Mouse (Mus musculus): Measurements from ENCODE around the gene Bik. TPM values are rescaled to one million over a fixed set of nuclear protein-coding genes. Genes with fewer than 3 reads are reported as not detected.
A peak's percentile ranks its signal among the peaks of the same experiment; 100 is the strongest.

Gene Bik
- total and polyA plus RNA-seq, 3 experiments: 7.6 to 10.2 TPM; not detected in 1

DNA sequence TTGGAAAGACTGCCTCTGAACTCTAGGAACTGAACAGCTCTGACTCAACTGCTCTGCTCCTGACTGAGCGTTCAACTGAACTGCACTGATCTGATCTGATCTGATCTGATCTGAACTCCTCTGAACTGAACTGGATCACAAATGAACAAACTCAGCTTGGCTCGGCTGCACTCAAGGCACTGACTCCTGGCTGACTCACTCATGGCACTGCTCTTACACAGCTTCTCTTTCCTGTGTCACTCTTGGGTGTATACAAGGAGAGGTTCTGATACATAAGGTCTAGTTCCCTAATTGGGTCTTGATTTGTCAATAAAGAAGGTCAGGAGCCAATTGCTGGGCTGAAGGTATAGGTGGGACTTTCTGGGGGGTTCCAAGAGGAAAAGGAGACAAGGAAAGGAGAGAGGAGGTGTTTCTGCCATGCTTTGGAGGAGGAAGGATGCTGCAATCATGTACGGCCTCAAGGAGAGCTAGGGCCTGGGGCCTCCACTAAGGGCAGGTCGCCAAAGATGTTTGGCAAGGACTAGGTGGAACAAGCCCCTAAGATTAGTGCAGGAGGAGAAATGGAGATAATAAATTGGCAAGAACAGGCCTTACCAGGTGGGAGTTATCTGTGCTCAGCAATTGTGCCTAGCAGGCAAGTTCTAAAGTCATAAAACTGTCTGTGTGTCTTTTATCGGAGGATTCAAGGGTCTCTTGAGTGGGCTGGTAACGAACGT is 32.6 kb upstream of the Bik start (continued):
- TF ChIP-seq ZC3H11A (IDR thresholded peaks at IDR 0.05; ENCODE audit: low read depth, low read length) (no peak), POLR2A (IDR thresholded peaks at IDR 0.05; ENCODE audit: control insufficient read depth in 1 of 2, insufficient read depth in 1 of 2, low read depth in 1 of 2, low read length in 2 of 2, poor library complexity in 1 of 2) (no peak), EP300 (IDR thresholded peaks at IDR 0.05; ENCODE audit: low read depth in 1 of 2, low read length in 2 of 2) (peak; percentile 89 to 92), ZNF384 (IDR thresholded peaks at IDR 0.05; ENCODE audit: low read depth, low read length) (no peak), NRF1 (IDR thresholded peaks at IDR 0.05; ENCODE audit: insufficient read depth, low read depth, low read length, poor library complexity, severe bottlenecking) (no peak), TCF12 (IDR thresholded peaks at IDR 0.05; ENCODE audit: low read depth, low read length) (peak; percentile 94), MEF2A (IDR thresholded peaks at IDR 0.05; ENCODE audit: extremely low read depth, insufficient replicate concordance, low read depth, low read length, poor library complexity, severe bottlenecking) (no peak), RAD21 (IDR thresholded peaks at IDR 0.05; ENCODE audit: low read depth, low read length) (no peak), HCFC1 (IDR thresholded peaks at IDR 0.05; ENCODE audit: low read depth, low read length) (no peak), GABPA (IDR thresholded peaks at IDR 0.05; ENCODE audit: low read depth, low read length) (no peak), CHD2 (IDR thresholded peaks at IDR 0.05; ENCODE audit: low read length) (no peak), CTCF (IDR thresholded peaks at IDR 0.05 in 2 of 3, conservative IDR thresholded peaks at IDR 0.05 in 1 of 3; ENCODE audit: control insufficient read depth in 1 of 3, insufficient read depth in 1 of 3, low read depth in 2 of 3, low read length in 3 of 3, poor library complexity in 1 of 3, severe bottlenecking in 1 of 3) (no peak), MYB (IDR thresholded peaks at IDR 0.05; ENCODE audit: low read depth, low read length) (peak; percentile 71), POLR2AphosphoS5 (IDR thresholded peaks at IDR 0.05; ENCODE audit: borderline replicate concordance, low read depth, low read length) (no peak), SMC3 (IDR thresholded peaks at IDR 0.05; ENCODE audit: low read depth, low read length) (no peak; the same call in 1 of the 2 replicates), USF1 (IDR thresholded peaks at IDR 0.05; ENCODE audit: low read depth, low read length) (no peak), ZMIZ1 (IDR thresholded peaks at IDR 0.05; ENCODE audit: low read depth, low read length) (no peak)

- H3K9me3 ChIP-seq (replicated peaks; ENCODE audit: insufficient read depth, low read length): no peaks in the 10 kb centered on the region
- H3K4me1 ChIP-seq (ENCODE audit: control insufficient read depth in 1 of 2, insufficient read depth in 2 of 2, low read length in 2 of 2): peaks cover 19 to 40% of the 10 kb centered on the region in 2 experiments
- no peaks in the 10 kb centered on the region for H3K27me3 ChIP-seq (ENCODE audit: control insufficient read depth in 1 of 2, insufficient read depth in 2 of 2, low read length in 2 of 2)
- peaks cover 0 to 25% of the 10 kb centered on the region in 2 experiments; a peak in 2 of 4 replicates for H3K36me3 ChIP-seq (ENCODE audit: control insufficient read depth in 1 of 2, insufficient read depth in 2 of 2, low read length in 2 of 2)
- no peak overlapping the region for H3K4me3 ChIP-seq (ENCODE audit: control insufficient read depth in 1 of 2, insufficient read depth in 1 of 2, low read depth in 2 of 2, low read length in 2 of 2)
- H3K9ac ChIP-seq (ENCODE audit: control insufficient read depth, low read depth, low read length, poor library complexity, severe bottlenecking): peak overlapping the region; percentile 2; the same call in 1 of the 2 replicates
- H3K27ac ChIP-seq (ENCODE audit: control insufficient read depth, low read depth, low read length): peak overlapping the region; percentile 45
- H3K79me2 ChIP-seq (ENCODE audit: control insufficient read depth, insufficient read depth, low read length, poor library complexity): no peaks in the 10 kb centered on the region
- TF ChIP-seq MYB (IDR thresholded peaks at IDR 0.05; ENCODE audit: low read depth, low read length) (no peak), POLR2A (IDR thresholded peaks at IDR 0.05; ENCODE audit: control insufficient read depth in 1 of 2, insufficient read depth in 1 of 2, low read depth in 1 of 2, low read length in 2 of 2, poor library complexity in 1 of 2) (no peak), MXI1 (IDR thresholded peaks at IDR 0.05; ENCODE audit: low read depth, low read length) (0 out of 2 replicates have a peak, but pooled peaks have one; percentile 20)
- DNase-seq (ENCODE audit: low read depth, low spot score): no peak
These were observed 32.1 kb upstream of the Bik start for GRCm38 (mm10) chr15:83494572-83494920.
